Mouse (Mus musculus) myocyte (in vitro differentiated cells): ENCODE results near the gene Emd.

Experiments
- E2F4 ChIP-seq: IDR thresholded peaks from one replicate; pipeline ENCODE4 v1.6.1; 2011; ENCODE audit warnings: mild to moderate bottlenecking, control low read depth, moderate library complexity; ENCODE audit not compliant: insufficient read depth
- MAX ChIP-seq: IDR thresholded peaks from one replicate; pipeline ENCODE4 v1.6.1; 2011; ENCODE audit warnings: low read depth, mild to moderate bottlenecking, control low read depth
- MYOG ChIP-seq, 3 experiments: IDR thresholded peaks; one replicate each; pipeline ENCODE4 v1.6.1; 2011; ENCODE audit warnings: control low read depth in 2 of 3, low read depth in 2 of 3, mild to moderate bottlenecking in 2 of 3; ENCODE audit not compliant: insufficient read length in 2 of 3, control insufficient read depth in 1 of 3, insufficient read depth in 1 of 3
- POLR2A ChIP-seq: IDR thresholded peaks from one replicate; pipeline ENCODE4 v1.6.1; 2011; ENCODE audit warnings: low read depth, mild to moderate bottlenecking, control low read depth, moderate library complexity; ENCODE audit not compliant: insufficient read length
- TCF12 ChIP-seq: IDR thresholded peaks from one replicate; pipeline ENCODE4 v1.6.1; 2011; ENCODE audit warnings: mild to moderate bottlenecking, control low read depth; ENCODE audit not compliant: poor library complexity, insufficient read depth, severe bottlenecking

- TF ChIP-seq POLR2A (peak; percentile 54), TCF12 (no peak), E2F4 (no peak), MYOG (IDR thresholded peaks at IDR 0.05; ENCODE audit: control insufficient read depth in 1 of 3, insufficient read depth in 1 of 3, insufficient read length in 2 of 3, low read depth in 2 of 3) (no peak), MAX (no peak)
Observed at GRCm38 (mm10) chrX:74273422-74274322, 19.2 kb downstream of the Emd start.
